Mouse (Mus musculus) B cell, adult 2 months (primary cell): ENCODE measurements around the gene Tsc22d1.

Source experiments
- DNase-seq, 2 experiments: peaks; one replicate each; pipeline ENCODE4 v3.0.0; 2022

Tsc22d1 gene

GRCm38 (mm10) chr14:76521308-76521707 is 106.5 kb downstream of the Tsc22d1 start:
- DNase-seq: no peak

- no peak for DNase-seq
Measured at GRCm38 (mm10) chr14:76523344-76523743, 108.6 kb downstream of the Tsc22d1 start.

GRCm38 (mm10) chr14:76526467-76526866 is 111.7 kb downstream of the Tsc22d1 start:
- DNase-seq: no peak

- DNase-seq: no peak
Measured at GRCm38 (mm10) chr14:76527030-76527719, 112.4 kb downstream of the Tsc22d1 start.

GRCm38 (mm10) chr14:76527758-76528313 is 113.1 kb downstream of the Tsc22d1 start:
- no peak for DNase-seq

- no peak for DNase-seq
Measured at GRCm38 (mm10) chr14:76528641-76529040, 113.9 kb downstream of the Tsc22d1 start.

GRCm38 (mm10) chr14:76531027-76531660 is 116.4 kb downstream of the Tsc22d1 start:
- DNase-seq: peak; percentile 8 to 21

- peak; percentile 18 to 25 for DNase-seq
Measured at GRCm38 (mm10) chr14:76532257-76533169, 117.8 kb downstream of the Tsc22d1 start.

- no peak for DNase-seq
Measured at GRCm38 (mm10) chr14:76533170-76533815, 118.5 kb downstream of the Tsc22d1 start.

GRCm38 (mm10) chr14:76535096-76535495 is 120.3 kb downstream of the Tsc22d1 start:
- no peak for DNase-seq

- no peak for DNase-seq
Measured at GRCm38 (mm10) chr14:76536921-76537320, 122.2 kb downstream of the Tsc22d1 start.

- no peak for DNase-seq
Measured at GRCm38 (mm10) chr14:76540005-76540670, 125.4 kb downstream of the Tsc22d1 start.

- DNase-seq: no peak
Measured at GRCm38 (mm10) chr14:76541341-76541740, 126.6 kb downstream of the Tsc22d1 start.

- DNase-seq: no peak
Measured at GRCm38 (mm10) chr14:76544136-76544535, 129.4 kb downstream of the Tsc22d1 start.

GRCm38 (mm10) chr14:76555263-76556030 is 140.7 kb downstream of the Tsc22d1 start:
- no peak for DNase-seq

- peak; percentile 67 to 69 for DNase-seq
Measured at GRCm38 (mm10) chr14:76556031-76556851, 141.5 kb downstream of the Tsc22d1 start.

- DNase-seq: no peak
Measured at GRCm38 (mm10) chr14:76556852-76557208, 142.1 kb downstream of the Tsc22d1 start, which contains the start of gene Serp2. Gene Serp2 (minus strand): TSS chr14:76556889.
